8 mouse cellular contexts compared by ENCODE assay signal in the genomic region with DNA sequence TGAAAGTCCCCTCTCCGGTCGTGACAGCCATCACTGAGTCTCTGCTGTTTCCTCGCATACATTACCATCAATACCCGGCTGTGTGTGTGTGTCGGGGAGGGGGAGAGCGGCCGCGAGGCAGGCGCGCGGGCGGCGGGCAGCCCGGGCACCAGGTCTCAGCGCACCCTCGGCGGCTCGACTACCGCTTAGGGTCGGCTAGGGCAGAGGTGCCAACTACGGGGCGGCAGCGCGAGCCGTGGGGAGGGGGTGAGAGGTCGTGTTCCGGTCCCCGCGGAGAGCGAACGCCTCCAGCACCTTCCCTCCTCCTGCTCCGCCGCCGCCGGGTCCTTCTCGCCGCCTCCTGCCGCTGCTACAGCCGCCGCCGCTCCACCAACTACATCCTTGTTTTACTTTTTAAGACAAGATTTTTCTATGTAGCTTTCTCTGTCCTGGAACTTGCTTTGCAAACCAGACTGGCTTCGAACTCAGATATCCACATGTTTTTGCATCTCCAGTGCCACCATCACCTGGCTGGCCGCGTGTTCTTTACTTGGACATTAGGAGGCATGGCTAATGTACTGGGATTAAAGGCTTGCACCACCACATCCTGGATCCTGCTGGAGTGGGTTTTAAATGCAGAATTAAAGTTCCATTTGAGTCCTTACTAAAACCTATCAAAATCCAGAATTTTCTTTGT. TPM values are rescaled to one million over a fixed set of nuclear protein-coding genes. Genes with fewer than 3 reads are reported as not detected.
A peak's percentile ranks its signal among the peaks of the same experiment; 100 is the strongest.
DNase-seq lines count a peak whose midpoint lies in the region; ATAC-seq lines count a peak whose summit lies in the region.

No protein-coding gene starts in this region.

- peak; percentile 33; the same call in 1 of the 2 replicates for ATAC-seq in kidney, embryonic 14.5 days (ENCODE audit: low FRiP score, low TSS enrichment)
- ATAC-seq in embryonic facial prominence, embryonic 11.5 days (replicated peaks; ENCODE audit: insufficient number of reproducible peaks, low FRiP score, low TSS enrichment, low read depth), result no peak
- ATAC-seq in hindbrain, embryonic 16.5 days, result peak; percentile 55; the same call in 1 of the 2 replicates
- ATAC-seq in midbrain, embryonic 13.5 days, result peak; percentile 73

- H3K4me1 ChIP-seq in kidney, embryonic 14.5 days (ENCODE audit: control insufficient read depth, insufficient read depth, low read length), result no peaks in the 10 kb centered on the region
- H3K4me1 ChIP-seq in embryonic facial prominence, embryonic 11.5 days (ENCODE audit: control insufficient read depth, insufficient read depth, low read length), result no peaks in the 10 kb centered on the region
- peaks cover 6% of the 10 kb centered on the region for H3K4me1 ChIP-seq in hindbrain, embryonic 16.5 days (ENCODE audit: control insufficient read depth, insufficient read depth, low read depth, low read length)
- H3K4me1 ChIP-seq in midbrain, embryonic 13.5 days (replicated peaks), result 0 out of 2 replicates have a peak, but pooled peaks cover 6% of the 10 kb centered on the region

- H3K9me3 ChIP-seq in kidney, embryonic 14.5 days (ENCODE audit: control insufficient read depth, low read length), result no peaks in the 10 kb centered on the region
- H3K9me3 ChIP-seq in embryonic facial prominence, embryonic 11.5 days (replicated peaks; ENCODE audit: control insufficient read depth, low read length), result no peaks in the 10 kb centered on the region
- no peaks in the 10 kb centered on the region for H3K9me3 ChIP-seq in hindbrain, embryonic 16.5 days (ENCODE audit: control insufficient read depth, low read length)
- no peaks in the 10 kb centered on the region for H3K9me3 ChIP-seq in midbrain, embryonic 13.5 days

- no peaks in the 10 kb centered on the region for H3K36me3 ChIP-seq in kidney, embryonic 14.5 days (ENCODE audit: control insufficient read depth, insufficient read depth, low read length)
- no peaks in the 10 kb centered on the region for H3K36me3 ChIP-seq in embryonic facial prominence, embryonic 11.5 days (replicated peaks; ENCODE audit: control insufficient read depth, insufficient read depth, low read depth, low read length)
- H3K36me3 ChIP-seq in hindbrain, embryonic 16.5 days (ENCODE audit: control insufficient read depth, insufficient read depth, low read length), result no peaks in the 10 kb centered on the region
- H3K36me3 ChIP-seq in midbrain, embryonic 13.5 days, result no peaks in the 10 kb centered on the region

- H3K4me2 ChIP-seq in kidney, embryonic 14.5 days (replicated peaks; ENCODE audit: low read depth, low read length), result peak overlapping the region; percentile 74
- peak overlapping the region; percentile 57 for H3K4me2 ChIP-seq in embryonic facial prominence, embryonic 11.5 days (ENCODE audit: low read depth, low read length)
- peak overlapping the region; percentile 79 for H3K4me2 ChIP-seq in hindbrain, embryonic 16.5 days (ENCODE audit: low read length)
- peak overlapping the region; percentile 65 for H3K4me2 ChIP-seq in midbrain, embryonic 13.5 days (replicated peaks)

- 1% methylated on average over 27 of the region's 44 CpGs for WGBS in kidney, embryonic 14.5 days
- WGBS in embryonic facial prominence, embryonic 11.5 days, result under 1% methylated on average over 39 of the region's 44 CpGs
- under 1% methylated on average over 43 of the region's 44 CpGs for WGBS in hindbrain, embryonic 16.5 days
- 1% methylated on average over 43 of the region's 44 CpGs for WGBS in midbrain, embryonic 13.5 days

- H3K9ac ChIP-seq in kidney, embryonic 14.5 days (ENCODE audit: low read depth, low read length), result peak overlapping the region; percentile 44; the same call in 1 of the 2 replicates
- peak overlapping the region; percentile 53 for H3K9ac ChIP-seq in embryonic facial prominence, embryonic 11.5 days (replicated peaks; ENCODE audit: low read length)
- H3K9ac ChIP-seq in hindbrain, embryonic 16.5 days (ENCODE audit: low read depth, low read length), result peak overlapping the region; percentile 52
- peak overlapping the region; percentile 57 for H3K9ac ChIP-seq in midbrain, embryonic 13.5 days (replicated peaks)

- DNase-seq in kidney, adult 11 months, result no peak
- DNase-seq in embryonic facial prominence, embryonic 11.5 days (ENCODE audit: low spot score), result no peak
- DNase-seq in left cerebral cortex, adult 8-10 months (ENCODE audit: low spot score in 2 of 2), result no peak
- no peak for DNase-seq in cerebellum, adult 8-10 months
- DNase-seq in urinary bladder, postnatal 25 days (ENCODE audit: low spot score), result no peak

- peaks cover 9% of the 10 kb centered on the region for H3K27me3 ChIP-seq in kidney, embryonic 14.5 days (ENCODE audit: control insufficient read depth, insufficient read depth, low read length)
- 0 out of 2 replicates have a peak, but pooled peaks cover 3% of the 10 kb centered on the region for H3K27me3 ChIP-seq in embryonic facial prominence, embryonic 11.5 days (ENCODE audit: control insufficient read depth, insufficient read depth, low read length)
- peaks cover 3% of the 10 kb centered on the region; the same call in 1 of the 2 replicates for H3K27me3 ChIP-seq in hindbrain, embryonic 16.5 days (replicated peaks; ENCODE audit: control insufficient read depth, insufficient read depth, low read length)
- peaks cover 17% of the 10 kb centered on the region for H3K27me3 ChIP-seq in midbrain, embryonic 13.5 days

- peak overlapping the region; percentile 39 for H3K4me3 ChIP-seq in kidney, embryonic 14.5 days (ENCODE audit: low read length)
- H3K4me3 ChIP-seq in embryonic facial prominence, embryonic 11.5 days (ENCODE audit: low read depth, low read length), result peak overlapping the region; percentile 36
- peak overlapping the region; percentile 44 for H3K4me3 ChIP-seq in hindbrain, embryonic 16.5 days (ENCODE audit: low read length)
- peak overlapping the region; percentile 44 for H3K4me3 ChIP-seq in midbrain, embryonic 13.5 days (replicated peaks)

- no peak overlapping the region for H3K27ac ChIP-seq in kidney, embryonic 14.5 days (ENCODE audit: low read depth, low read length)
- H3K27ac ChIP-seq in embryonic facial prominence, embryonic 11.5 days (replicated peaks; ENCODE audit: low read depth, low read length), result no peak overlapping the region
- H3K27ac ChIP-seq in hindbrain, embryonic 16.5 days (ENCODE audit: low read depth, low read length), result no peak overlapping the region
- H3K27ac ChIP-seq in midbrain, embryonic 13.5 days, result no peak overlapping the region

RNA-seq across cellular contexts. Expression of a gene that starts 10.6 kb away (rescaled TPM):
- polyA plus RNA-seq in kidney, embryonic 14.5 days (2014; fragmentation: Nextera tagmentation; extraction: Ambion mirVana), result 2.7 and 3.0 TPM in 2 replicates
- 12.5 and 14.7 TPM in 2 replicates for polyA plus RNA-seq in embryonic facial prominence, embryonic 11.5 days (2014; fragmentation: Nextera tagmentation; extraction: Ambion mirVana)
- 0.80 and 1.3 TPM in 2 replicates for polyA plus RNA-seq in hindbrain, embryonic 16.5 days (2015; fragmentation: Nextera tagmentation; extraction: Ambion mirVana)
- polyA plus RNA-seq in midbrain, embryonic 13.5 days (2015; fragmentation: Nextera tagmentation; extraction: Ambion mirVana), result 2.2 and 3.0 TPM in 2 replicates
- total RNA-seq in left cerebral cortex, adult 8-10 months (2022), result not detected

RNA-seq across cellular contexts. Expression of a gene that starts 18.2 kb away (rescaled TPM):
- polyA plus RNA-seq in kidney, embryonic 14.5 days (2014; fragmentation: Nextera tagmentation; extraction: Ambion mirVana), result 1.1 and 1.2 TPM in 2 replicates
- polyA plus RNA-seq in embryonic facial prominence, embryonic 11.5 days (2014; fragmentation: Nextera tagmentation; extraction: Ambion mirVana), result 8.9 and 11.5 TPM in 2 replicates
- polyA plus RNA-seq in hindbrain, embryonic 16.5 days (2015; fragmentation: Nextera tagmentation; extraction: Ambion mirVana), result 127 and 137 TPM in 2 replicates
- polyA plus RNA-seq in midbrain, embryonic 13.5 days (2015; fragmentation: Nextera tagmentation; extraction: Ambion mirVana), result 102 and 106 TPM in 2 replicates
- 100 to 1,000 TPM; 123 to 146 (median 132) TPM for total RNA-seq in left cerebral cortex, adult 8-10 months (2022)
